Mouse (Mus musculus) layer of hippocampus, postnatal 14 days (tissue): ENCODE measurements at regions not wholly inside any gene's neighbourhood (a gene's known extent, or its start where the extent isn't known, plus 50 kb on each side); places are given as distances from the start of the nearest gene placed in this dataset.

ENCODE experiments used
- DNase-seq, 2 experiments: peaks; one replicate each; pipeline ENCODE4 v3.0.0; 2021 to 2022; ENCODE audit warnings: low spot score in 2 of 2, mixed read lengths in 1 of 2

GRCm38 (mm10) chr8:115764551-115764950 lies 57.0 kb upstream of the Maf start:
- DNase-seq = no peak

DNA sequence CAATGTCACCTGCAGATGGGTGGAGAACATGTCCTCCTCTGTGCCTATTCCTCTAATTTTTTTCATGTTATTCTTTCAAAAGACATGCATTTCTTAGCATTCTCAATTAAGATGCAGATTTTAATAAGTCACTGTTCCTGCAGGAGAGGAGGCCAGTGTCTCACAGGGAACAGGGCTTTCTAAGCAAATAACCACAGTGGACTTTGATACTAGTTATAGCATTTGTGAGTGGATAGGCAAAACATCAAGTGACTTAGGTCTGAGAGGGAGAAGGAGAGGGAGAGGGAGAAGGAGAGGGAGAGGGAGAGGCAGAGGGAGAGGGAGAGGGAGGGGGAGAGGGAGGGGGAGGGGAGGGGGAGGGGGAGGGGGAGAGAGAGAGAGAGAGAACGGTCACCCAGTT lies 50.4 kb upstream of the Maf start:
- DNase-seq = no peak
